Mouse (Mus musculus) urinary bladder, postnatal 25 days (tissue): ENCODE measurements at regions not wholly inside any gene's neighbourhood (a gene's known extent, or its start where the extent isn't known, plus 50 kb on each side); places are given as distances from the start of the nearest gene placed in this dataset.
"Not testable (repeated sequence)": the region's sequence is repeated elsewhere in the genome, so short reads cannot be mapped to it uniquely, and the experiment has no call there.

Experiments
- DNase-seq: peaks from one replicate; pipeline ENCODE4 v3.0.0; 2022; ENCODE audit warnings: low spot score

DNA sequence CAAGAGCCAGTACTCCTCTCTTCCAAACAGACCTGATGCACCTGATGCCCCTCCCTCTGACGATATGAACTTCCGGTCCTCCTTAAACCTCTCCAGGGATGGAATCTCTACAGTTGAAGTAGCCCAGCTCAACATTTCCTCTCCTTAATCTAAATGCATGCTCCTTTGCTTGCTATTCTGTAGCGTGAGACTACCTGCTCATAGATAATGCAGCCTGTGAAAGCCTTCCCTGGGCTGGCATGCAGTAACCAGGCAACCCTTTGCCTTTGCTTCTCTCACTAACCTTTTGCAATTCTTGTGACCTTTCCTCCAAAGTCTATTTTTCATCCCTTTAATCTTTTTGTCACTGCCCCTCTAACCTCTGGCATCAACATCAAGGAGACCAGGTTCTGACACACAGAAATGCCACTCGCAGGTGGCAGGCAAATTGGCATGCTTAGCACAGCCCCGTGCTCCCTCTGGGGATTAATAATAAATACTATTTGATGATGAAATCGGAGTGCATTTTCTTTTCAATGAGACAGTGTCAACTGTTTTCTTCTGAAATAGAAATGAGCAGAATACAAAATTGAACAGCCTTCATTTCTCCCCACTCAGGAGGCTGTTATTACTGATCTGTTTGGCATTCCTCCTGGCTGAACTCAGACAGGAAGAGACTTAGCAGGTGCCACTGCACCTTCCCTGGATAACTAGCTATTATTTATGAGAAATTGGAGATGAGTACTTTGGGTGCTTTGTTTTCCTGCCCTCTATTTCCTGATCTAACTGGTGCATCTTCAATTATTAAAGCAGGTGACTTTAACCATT is 249.8 kb upstream of the Pbx1 start:
- DNase-seq = no peak

DNA sequence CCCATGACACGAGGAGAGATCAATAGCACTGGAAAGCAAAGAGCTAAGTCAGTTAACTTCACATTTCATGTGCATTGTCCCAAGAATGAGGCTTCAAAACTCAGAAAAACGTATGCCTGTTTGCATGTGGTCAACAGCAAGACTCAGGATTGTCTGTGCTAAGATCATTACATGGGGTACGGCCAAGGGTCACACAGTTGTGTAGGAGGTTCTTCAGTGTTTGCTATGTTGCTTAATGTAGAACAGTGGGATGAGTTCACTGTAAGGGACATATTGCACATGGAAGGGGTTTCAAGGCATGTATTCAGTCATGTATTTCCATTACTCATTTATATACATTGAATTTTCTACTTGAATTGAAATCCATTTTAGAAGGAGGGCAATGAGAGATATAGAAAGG is 248.6 kb upstream of the Pbx1 start:
- DNase-seq = no peak

DNA sequence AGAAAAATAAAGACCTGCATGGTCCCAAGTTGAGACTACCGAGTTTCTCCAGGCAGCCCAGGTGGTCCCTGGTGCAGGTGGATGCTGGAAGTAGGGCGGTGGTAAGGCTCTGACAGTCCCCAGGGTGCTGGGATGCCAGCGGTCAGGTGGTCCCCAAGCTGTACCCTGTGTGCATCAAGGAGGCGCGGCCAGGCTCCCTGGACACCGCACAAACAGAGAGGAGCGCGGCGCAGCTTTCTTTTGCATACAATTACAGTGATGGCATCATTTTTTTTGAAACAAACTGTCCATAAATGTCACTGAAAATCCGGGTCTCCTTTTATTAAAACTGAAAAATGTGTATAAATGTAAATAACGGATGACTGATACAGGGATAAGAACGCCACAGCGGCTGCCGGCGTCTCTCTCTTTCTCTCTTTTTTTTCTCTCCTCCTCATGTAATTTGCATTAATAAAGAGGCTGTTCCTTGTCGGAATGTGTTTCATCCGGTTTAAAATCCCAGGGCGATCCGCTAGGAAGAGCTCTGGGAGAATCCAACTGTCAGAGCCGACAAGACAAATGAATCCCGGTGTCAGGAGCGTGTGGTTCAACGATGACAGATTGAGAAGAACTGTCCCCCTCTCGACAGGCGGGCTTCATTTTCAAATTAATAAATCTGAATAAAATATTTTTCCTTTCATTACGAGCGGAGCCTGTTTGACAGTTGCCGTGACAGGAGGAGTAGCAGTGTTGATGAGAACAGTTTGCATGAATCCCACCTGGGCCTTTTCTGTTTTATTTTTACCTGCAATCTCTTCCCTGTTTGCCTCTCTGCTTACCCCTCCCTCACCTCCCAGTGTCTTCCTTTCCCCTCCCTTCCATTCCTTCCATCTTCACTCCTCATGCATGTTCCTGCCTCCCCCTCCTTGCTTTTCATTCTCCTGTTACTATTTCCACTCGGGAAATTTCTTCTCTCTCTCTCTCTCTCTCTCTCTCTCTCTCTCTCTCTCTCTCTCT is 244.6 kb upstream of the Pbx1 start:
- DNase-seq = no peak

DNA sequence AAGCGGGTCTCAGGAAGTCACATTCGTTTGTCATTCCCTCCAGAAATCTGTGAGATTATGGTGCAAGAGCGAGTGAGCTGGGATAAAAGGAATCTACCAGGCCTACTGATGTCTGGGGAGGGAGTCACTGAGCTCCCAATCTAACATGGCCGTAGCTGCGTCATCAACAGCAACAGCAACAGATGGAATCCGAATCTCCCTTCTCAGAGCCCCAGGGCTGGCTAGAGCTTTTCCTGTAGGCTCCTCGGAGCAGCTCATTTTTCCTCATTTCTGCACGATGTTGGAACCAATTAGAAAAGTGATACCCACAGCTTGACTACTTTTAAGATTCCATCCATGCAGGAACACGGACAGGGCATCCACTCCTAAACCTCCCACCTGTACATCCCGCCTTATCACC is 243.7 kb upstream of the Pbx1 start:
- no peak for DNase-seq

DNA sequence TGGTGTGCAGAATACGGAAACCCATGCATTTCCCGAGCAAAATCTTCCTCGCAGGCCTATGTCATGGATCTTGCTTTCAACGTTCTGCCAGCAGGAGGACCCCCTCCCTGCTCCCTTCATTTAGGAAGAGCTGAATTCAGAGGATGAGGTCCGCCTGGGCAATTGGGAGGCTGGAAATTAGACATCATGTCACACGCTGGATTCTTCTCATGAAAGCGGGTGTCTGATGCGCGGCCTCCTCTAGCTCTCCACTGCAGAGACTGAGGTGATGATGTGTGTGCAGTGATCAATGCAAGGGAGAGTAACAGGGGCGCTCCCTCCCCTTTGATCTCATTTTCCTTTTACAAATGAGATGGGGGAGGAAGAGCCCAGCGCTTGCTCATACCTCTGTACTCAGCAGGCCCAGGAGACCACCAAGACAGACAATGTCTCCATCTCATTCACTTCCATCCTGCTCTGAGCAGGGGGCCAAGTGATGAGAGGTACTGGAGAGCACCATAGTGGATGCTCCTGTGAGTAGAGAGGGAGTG is 230.8 kb upstream of the Pbx1 start:
- DNase-seq = no peak

DNA sequence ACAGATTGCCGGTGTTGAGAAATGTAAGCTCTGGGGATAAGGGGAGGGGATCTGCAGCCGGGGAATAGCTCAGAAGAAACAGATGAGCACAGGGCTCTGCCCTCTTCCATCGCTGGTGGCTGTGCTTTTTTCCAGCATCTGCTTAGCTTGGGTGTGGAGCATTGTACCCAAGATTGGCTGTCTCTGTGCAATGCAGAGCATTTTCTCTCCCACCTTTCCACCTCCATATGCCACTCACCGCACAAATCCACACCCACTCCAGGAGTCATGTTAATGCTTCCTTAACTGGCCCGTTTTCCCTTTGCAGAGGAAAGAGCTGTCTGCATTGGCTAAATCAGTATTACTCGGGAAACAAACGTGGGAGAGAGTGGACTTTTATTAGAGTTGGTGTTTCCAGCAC is 228.9 kb upstream of the Pbx1 start:
- DNase-seq = no peak

DNA sequence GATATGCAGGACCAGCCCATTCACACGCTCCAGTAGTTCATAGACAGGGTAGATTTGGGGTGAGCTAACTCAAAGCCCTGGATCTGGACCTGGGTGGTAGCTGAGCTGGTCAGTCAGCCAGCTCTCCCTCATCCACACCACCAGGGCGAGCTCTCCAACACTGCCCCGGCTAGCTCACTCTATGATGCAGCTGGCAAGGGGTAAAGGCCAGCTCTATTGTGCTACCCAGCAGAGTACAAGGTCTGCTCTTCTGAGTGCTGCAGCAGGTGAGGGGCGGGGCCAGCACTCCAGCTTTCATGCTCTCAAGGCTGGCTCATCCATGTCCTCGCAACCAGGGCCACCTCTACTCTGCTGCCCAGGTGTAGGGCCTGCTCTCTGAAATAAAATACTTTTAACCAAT is 227.5 kb upstream of the Pbx1 start:
- no peak for DNase-seq

DNA sequence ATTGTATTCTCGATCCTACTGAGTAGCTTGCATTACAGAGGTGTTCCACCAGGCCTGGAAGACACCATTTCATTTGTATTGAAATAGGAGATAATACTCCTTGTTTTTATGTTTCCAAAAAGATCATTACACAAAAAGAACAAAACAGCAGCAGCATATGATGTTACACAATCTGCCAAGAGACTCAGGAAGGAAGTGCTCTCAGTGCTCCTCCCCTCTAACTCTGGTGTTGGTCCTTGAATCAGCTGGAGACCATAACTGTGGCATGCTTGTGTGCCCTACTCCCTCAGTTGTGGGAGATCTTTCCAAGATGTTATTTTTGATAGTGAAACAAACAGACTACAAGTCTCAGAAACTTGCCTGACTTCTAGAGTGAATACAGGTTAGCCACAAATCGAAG is 200.8 kb upstream of the Pbx1 start:
- no peak for DNase-seq

DNA sequence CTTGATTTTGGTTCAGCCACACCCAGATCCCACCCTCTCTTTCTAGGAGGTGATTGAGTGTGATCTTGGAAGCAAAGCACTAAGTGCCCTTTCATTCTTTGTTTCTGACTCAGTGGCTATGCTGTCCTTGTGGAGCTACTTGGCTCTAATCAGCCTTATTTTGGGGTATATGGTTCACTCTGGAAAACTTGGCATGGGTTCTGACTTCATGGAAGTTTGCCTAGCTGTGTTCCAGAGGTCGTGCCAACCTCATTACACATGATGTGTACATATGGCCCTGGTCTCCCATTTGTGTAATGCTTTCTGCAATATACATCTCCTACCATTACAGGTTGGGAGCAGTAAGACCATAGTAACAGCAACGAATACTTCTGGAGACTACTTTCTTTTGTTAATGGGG is 199.9 kb upstream of the Pbx1 start:
- DNase-seq = no peak

DNA sequence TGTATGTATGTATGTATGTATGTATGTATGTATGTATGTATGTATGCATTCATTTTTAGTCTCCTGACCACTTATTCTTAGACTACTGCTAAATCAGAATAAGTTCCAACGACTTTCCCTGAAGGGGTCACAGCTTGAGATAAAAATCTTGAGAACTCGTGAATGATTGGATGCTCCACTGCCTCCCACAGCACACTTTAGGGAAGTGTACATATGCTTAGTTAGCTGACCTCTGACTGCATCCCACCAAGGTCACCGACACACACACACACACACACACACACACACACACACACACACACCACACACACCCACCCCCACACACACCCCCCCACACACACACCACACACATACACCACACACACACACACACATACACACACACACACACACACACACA is 169.9 kb upstream of the Pbx1 start:
- DNase-seq = not testable (repeated sequence)

DNA sequence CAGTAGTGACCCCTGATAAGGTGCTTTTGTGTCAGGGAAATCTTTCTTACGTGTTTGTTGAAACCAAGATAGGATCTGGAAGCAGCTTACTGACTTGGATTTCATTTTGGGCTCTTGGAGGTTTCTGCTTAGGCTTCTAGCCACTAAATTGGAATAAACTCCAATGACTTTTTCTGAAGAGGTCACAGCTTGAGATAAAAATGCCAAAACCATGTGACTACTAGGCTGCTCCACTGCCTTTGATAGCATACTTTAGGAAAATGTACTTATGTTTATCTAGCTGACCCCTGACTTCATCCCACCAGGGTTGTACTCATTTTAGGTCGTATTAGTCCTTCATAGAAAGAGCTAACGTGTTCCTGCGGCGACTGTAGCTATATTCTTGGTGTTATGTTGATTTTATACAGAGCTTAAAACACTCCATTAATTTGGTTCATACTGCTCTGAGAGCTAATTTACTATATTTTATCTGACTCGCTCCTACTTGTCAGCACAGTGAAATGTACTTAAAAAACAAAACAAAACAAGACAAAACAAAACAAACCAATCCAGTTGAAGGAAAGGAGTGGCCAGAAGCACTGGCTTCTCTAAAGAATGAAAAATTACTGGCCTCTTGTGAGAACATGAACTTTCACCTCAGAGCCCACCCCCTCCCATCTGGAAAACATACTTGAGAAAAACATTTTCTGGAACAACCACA is 168.5 kb upstream of the Pbx1 start:
- no peak for DNase-seq

DNA sequence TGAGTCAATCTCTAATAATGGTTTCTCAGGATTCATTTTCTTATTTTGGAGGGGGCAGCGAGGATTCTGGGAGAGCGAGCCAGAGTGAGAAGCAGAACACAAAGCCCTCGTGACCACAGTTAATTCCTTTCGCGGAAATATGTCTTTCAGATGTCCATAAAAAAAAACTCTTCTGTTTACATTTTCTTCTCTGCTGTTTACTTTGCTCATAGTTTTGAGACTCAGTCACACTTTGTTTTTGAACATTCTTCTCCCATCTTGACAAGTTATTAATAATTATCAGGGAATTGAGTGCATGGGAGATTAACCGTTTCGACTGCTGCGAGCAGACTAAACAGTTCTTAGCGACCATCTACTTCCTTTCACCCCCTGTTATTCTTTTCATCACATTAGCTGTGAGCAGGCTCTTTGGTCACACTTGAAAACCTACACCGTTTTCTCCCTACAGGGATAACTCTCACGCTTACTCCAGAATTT is 166.2 kb upstream of the Pbx1 start:
- DNase-seq = no peak

DNA sequence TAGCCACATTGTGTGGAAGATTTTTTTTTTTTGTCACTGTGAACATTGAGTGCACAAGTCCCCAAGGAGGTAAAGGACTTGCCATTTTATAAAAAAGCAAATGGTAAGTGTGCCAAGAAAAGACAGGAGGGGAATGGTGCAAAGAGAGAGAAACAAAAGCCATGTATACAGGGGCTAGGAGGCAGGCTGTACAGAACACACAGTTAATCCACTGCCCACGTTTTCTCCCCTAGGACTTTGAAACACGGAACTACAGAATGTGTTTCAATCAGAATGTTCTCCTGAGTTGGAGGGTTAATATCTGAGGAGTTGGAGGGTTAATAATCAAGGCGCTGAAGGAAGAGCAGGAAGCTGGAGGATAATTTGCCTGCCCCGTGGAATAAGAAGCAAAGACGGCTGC is 165.4 kb upstream of the Pbx1 start:
- DNase-seq = no peak

DNA sequence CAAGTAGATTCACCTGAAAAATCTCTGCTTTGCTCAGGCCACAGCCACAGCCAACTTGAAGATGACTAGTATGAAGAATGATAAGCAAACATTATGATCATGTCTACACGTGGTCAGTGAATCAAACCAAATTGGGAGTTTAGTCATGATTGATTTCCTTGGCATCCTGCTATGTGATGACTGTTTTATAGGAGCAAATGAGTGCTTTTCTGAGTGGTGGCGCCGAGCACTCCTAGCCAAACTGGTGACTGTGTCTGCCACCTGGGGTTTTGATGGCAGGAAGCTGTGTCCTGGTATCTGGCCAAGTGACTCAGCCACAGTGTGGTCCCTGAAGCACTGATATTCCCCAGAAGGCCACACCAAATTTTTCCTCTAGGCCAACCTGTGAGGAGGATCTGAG is 152.1 kb upstream of the Pbx1 start:
- DNase-seq = no peak

DNA sequence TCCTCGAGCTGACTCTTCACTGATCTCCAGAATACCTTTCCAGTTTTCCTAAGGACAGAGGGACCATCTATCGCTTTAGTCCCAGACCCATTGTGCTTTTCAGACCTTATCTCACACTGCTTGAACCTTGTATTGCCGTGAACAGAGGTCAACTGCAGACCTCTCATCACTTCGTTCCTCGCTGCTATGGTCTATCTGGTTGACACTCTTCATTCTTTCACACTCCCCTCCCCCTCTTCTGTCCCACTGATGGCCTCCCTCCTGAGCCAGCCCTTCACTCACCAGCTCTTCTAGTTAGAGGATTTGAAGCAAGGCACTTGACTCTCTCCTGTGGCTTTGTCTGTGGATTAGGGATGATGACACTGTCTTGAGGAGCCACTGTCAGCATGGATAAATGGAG is 150.4 kb upstream of the Pbx1 start:
- DNase-seq = no peak

DNA sequence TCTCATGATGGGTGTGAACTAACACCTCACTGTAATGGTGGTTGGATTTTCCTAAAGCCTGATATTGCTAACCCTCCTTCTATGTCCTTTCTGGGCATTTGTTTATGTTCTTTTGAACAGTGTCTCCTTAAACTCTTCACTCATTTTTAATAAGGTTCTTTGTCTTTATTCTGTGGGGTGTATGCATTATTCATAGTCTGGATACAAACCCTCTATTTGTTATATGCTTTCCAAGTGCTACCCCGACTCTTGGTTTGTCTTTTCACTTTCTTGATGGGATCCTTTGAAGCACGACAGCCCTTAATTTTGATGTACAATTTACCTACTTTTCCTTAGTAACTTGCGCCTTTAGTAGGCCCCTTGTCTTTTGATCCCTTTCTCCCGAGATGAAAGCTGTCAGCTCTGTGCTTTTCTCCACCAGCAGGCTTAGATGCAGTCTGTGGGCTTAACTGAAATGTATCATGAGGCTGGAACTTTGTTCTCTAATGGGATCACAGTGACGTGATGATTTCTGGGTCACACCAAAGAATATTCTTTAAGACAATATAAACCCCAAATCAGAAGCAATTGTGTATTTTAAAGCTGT is 138.0 kb upstream of the Pbx1 start:
- DNase-seq = no peak

DNA sequence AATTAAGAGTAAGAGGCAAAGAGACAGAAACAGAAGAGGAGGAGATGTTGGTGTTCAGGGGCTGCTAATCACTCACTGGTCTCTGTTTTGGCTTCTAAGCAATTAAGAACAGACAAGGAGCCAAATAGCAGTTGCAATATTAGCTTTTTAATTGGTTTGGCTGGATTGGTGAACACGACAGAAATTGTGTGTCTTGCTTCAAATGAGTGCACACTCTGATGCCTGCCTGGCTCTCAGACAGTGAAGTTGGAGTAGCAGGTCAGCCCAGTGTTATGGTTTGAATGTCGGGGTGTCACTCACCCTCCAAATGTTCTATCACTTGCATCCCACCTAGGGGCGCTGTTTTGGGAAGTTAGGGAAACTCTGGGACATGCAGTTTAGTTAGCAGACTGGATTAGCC is 120.3 kb upstream of the Pbx1 start:
- DNase-seq = no peak

DNA sequence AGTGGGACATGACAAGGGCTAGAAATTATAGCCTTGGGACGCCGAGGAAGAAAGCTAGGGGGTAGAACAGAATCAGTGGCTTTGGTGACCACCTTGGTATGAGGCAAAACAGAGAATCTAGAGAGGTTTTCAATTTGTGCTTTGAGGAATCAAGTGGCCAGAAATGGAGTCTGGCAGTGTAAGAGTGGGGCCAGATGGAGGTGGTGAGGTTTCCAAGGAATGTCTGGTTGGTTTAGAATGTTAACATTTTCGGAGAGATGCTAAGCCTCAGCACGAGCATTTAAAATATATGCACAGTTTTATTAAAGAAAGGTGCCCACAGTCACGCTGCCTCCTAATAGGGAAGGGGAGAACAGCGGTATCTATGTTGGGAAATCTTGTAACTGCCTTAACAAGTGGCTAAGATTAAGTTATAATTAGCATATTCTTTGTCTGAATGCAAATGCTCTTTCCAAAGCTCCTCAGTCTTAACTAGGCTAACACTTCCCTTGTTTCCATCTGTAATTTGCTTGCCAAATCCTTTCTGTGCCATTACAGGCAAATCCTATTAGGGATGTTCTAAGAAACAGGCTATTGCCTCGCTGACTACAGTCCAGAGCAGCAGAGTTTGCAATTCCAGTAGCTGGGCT is 117.9 kb upstream of the Pbx1 start:
- DNase-seq = no peak

DNA sequence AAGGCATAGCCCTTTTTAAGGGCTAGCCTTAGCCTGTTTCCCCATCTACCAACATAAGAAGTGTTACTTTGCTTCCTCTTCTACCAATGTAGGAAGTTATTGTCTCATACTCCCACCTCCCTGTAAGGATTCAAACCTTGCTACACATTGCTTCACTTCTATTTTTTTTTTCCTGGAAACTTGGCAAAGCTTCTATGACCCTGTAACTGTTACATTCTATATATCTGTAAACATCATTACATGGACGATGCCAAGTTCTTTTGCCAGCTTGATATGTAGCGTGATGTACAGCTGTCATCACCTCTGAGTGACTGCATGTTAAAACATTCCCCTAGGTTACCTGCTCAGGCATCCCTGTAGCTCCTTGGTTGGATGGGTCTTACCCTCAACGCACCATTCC is 114.1 kb upstream of the Pbx1 start:
- no peak for DNase-seq

DNA sequence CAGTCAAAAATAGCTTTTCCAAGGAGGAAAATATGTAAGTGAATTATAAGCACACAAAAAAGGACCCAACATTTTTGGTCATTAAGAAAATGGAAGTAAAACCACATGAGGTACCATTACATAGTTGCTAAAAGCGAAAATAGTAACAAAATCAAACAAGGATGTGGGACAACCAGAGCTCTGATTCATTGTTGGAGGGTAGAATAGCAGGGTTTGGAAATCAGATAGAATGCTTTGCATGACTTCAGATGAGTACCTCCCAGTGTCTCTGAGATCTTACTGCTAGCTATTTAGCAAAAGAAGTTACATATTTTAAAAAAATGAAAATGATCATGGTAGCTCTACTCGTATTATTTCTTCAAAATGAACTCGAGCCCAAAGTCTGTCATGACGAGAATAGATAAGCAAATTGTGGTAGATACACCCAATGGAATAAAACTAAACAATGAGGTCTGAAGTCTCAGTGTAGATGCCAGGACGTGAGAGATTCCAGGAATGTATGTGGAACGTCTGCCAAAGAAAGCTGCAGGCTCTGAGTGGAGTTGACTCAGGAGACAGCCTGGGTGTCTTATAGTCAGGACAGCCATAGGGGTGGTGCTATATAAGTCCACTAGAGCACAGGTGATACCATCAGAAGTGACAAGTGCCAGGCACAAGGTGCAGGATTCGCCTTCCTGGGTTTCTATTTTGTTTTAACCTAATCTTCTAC is 113.2 kb upstream of the Pbx1 start:
- no peak for DNase-seq

DNA sequence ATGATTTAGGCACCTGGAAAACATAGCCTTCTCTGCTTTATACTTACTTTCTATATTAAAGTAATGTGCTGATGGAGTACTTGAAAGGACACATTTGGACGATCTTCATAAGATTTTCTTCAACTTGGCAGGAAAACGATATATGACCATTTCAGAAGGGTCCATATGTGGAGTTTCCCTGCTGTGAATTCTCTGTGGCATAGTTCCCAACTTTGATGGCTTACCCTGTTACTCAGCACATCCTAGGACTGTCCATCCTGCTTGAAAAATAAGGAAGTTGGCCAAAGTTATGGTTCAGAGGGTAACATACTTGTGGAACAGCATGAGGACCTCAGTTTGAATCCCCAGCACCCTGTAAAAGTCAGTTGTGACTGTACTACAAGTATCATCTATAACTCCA is 109.2 kb upstream of the Pbx1 start:
- DNase-seq = no peak
